Mouse (Mus musculus): ENCODE measurements around the gene Hes3. TPM values are rescaled to one million over a fixed set of nuclear protein-coding genes. Genes with fewer than 3 reads are reported as not detected.

The Hes3 gene
- polyA plus RNA-seq, 1 experiment from 2014 or later = 9.2 TPM

- Histone ChIP-seq H3K4me1 (replicated peaks) (peaks cover 53% of the 10 kb centered on the region), H3K27ac (no peak overlapping the region), H3K36me3 (peaks cover 43% of the 10 kb centered on the region), H3K4me3 (peak overlapping the region; percentile 98; the same call in 1 of the 2 replicates), H3K9me3 (no peaks in the 10 kb centered on the region), H3K27me3 (ENCODE audit: insufficient read depth, poor library complexity, severe bottlenecking) (peaks cover 35% of the 10 kb centered on the region)
- 85% methylated on average over 14 of the region's 14 CpGs for WGBS
- DNase-seq (ENCODE audit: low spot score) = no peak
Measured at GRCm38 (mm10) chr4:152298836-152299235, 7.4 kb upstream of the Hes3 start.

GRCm38 (mm10) chr4:152296874-152297861 lies 5.7 kb upstream of the Hes3 start, which contains the start of gene Icmt:
Icmt (plus strand) TSS chr4:152297227.
- peaks cover 68% of the 10 kb centered on the region for H3K4me1 ChIP-seq (replicated peaks)
- peak within 1 kb of the TSS; percentile 98 for H3K4me3 ChIP-seq
- peaks cover 27% of the 10 kb centered on the region for H3K36me3 ChIP-seq
- peak within 1 kb of the TSS; percentile 93 for H3K27ac ChIP-seq
- peak; percentile 99 for DNase-seq (ENCODE audit: low spot score)
- peaks cover 52% of the 10 kb centered on the region for H3K27me3 ChIP-seq (ENCODE audit: insufficient read depth, poor library complexity, severe bottlenecking)
- H3K9me3 ChIP-seq = no peaks in the 10 kb centered on the region
- under 1% methylated on average over 119 of the region's 119 CpGs for WGBS

- WGBS = 21% methylated on average over 8 of the region's 8 CpGs
- Histone ChIP-seq H3K4me1 (replicated peaks) (peaks cover 74% of the 10 kb centered on the region), H3K27me3 (ENCODE audit: insufficient read depth, poor library complexity, severe bottlenecking) (peaks cover 60% of the 10 kb centered on the region), H3K4me3 (peak overlapping the region; percentile 98), H3K9me3 (no peaks in the 10 kb centered on the region), H3K27ac (no peak overlapping the region), H3K36me3 (peaks cover 19% of the 10 kb centered on the region)
- no peak for DNase-seq (ENCODE audit: low spot score)
Measured at GRCm38 (mm10) chr4:152296371-152296770, 4.9 kb upstream of the Hes3 start.

- 50% methylated on average over 4 of the region's 4 CpGs for WGBS
- Histone ChIP-seq H3K4me1 (replicated peaks) (peaks cover 78% of the 10 kb centered on the region), H3K9me3 (no peaks in the 10 kb centered on the region), H3K4me3 (0 out of 2 replicates have a peak overlapping the region, but pooled peaks have one; percentile 2), H3K27me3 (ENCODE audit: insufficient read depth, poor library complexity, severe bottlenecking) (peaks cover 64% of the 10 kb centered on the region), H3K27ac (no peak overlapping the region), H3K36me3 (peaks cover 14% of the 10 kb centered on the region)
- no peak for DNase-seq (ENCODE audit: low spot score)
Measured at GRCm38 (mm10) chr4:152295916-152296315, 4.5 kb upstream of the Hes3 start.

- Histone ChIP-seq H3K9me3 (no peaks in the 10 kb centered on the region), H3K4me1 (replicated peaks) (peaks cover 91% of the 10 kb centered on the region), H3K27ac (peak overlapping the region; percentile 79; the same call in 1 of the 2 replicates), H3K4me3 (0 out of 2 replicates have a peak overlapping the region, but pooled peaks have one; percentile 9), H3K27me3 (ENCODE audit: insufficient read depth, poor library complexity, severe bottlenecking) (peaks cover 80% of the 10 kb centered on the region), H3K36me3 (no peaks in the 10 kb centered on the region)
- peak; percentile 37 for DNase-seq (ENCODE audit: low spot score)
- WGBS = 57% methylated on average over 10 of the region's 10 CpGs
Measured at GRCm38 (mm10) chr4:152294188-152294929, 2.9 kb upstream of the Hes3 start.

GRCm38 (mm10) chr4:152292102-152292765 lies 772 bp upstream of the Hes3 start:
- no peaks in the 10 kb centered on the region for H3K9me3 ChIP-seq
- H3K4me3 ChIP-seq = peak overlapping the region; percentile 11

GRCm38 (mm10) chr4:152290991-152291390 lies 471 bp downstream of the Hes3 start:
- peaks cover 98% of the 10 kb centered on the region for H3K27me3 ChIP-seq (ENCODE audit: insufficient read depth, poor library complexity, severe bottlenecking)
- H3K27ac ChIP-seq = peak overlapping the region; percentile 81
- DNase-seq (ENCODE audit: low spot score) = no peak
- 6% methylated on average over 11 of the region's 11 CpGs for WGBS
- peaks cover 90% of the 10 kb centered on the region for H3K4me1 ChIP-seq (replicated peaks)
- H3K36me3 ChIP-seq = no peaks in the 10 kb centered on the region
- no peaks in the 10 kb centered on the region for H3K9me3 ChIP-seq
- H3K4me3 ChIP-seq = peak overlapping the region; percentile 44

More at GRCm38 (mm10) chr4:152292102-152292765, 772 bp upstream of the Hes3 start:
- Histone ChIP-seq H3K27ac (peak overlapping the region; percentile 79), H3K36me3 (no peaks in the 10 kb centered on the region), H3K27me3 (ENCODE audit: insufficient read depth, poor library complexity, severe bottlenecking) (peaks cover 90% of the 10 kb centered on the region), H3K4me1 (replicated peaks) (peaks cover 88% of the 10 kb centered on the region)
- WGBS = 17% methylated on average over 12 of the region's 12 CpGs
- DNase-seq (ENCODE audit: low spot score) = peak; percentile 51

- Histone ChIP-seq H3K9me3 (no peaks in the 10 kb centered on the region), H3K36me3 (no peaks in the 10 kb centered on the region), H3K4me1 (replicated peaks) (peaks cover 90% of the 10 kb centered on the region), H3K27ac (peak overlapping the region; percentile 81), H3K4me3 (peak overlapping the region; percentile 44), H3K27me3 (ENCODE audit: insufficient read depth, poor library complexity, severe bottlenecking) (peaks cover 98% of the 10 kb centered on the region)
- peak; percentile 85 for DNase-seq (ENCODE audit: low spot score)
- WGBS = under 1% methylated on average over 39 of the region's 39 CpGs
Measured at GRCm38 (mm10) chr4:152290385-152290784, 1.1 kb downstream of the Hes3 start.

GRCm38 (mm10) chr4:152288398-152288945 lies 3.0 kb downstream of the Hes3 start:
- Histone ChIP-seq H3K27me3 (ENCODE audit: insufficient read depth, poor library complexity, severe bottlenecking) (peaks cover 98% of the 10 kb centered on the region), H3K4me1 (replicated peaks) (peaks cover 78% of the 10 kb centered on the region), H3K9me3 (no peaks in the 10 kb centered on the region), H3K27ac (peak overlapping the region; percentile 75; the same call in 1 of the 2 replicates), H3K4me3 (peak overlapping the region; percentile 42), H3K36me3 (no peaks in the 10 kb centered on the region)
- peak; percentile 77 for DNase-seq (ENCODE audit: low spot score)
- WGBS = 29% methylated on average over 18 of the region's 18 CpGs

GRCm38 (mm10) chr4:152287317-152288120 lies 3.9 kb downstream of the Hes3 start:
- H3K4me1 ChIP-seq (replicated peaks) = peaks cover 78% of the 10 kb centered on the region
- H3K4me3 ChIP-seq = peak overlapping the region; percentile 42
- DNase-seq (ENCODE audit: low spot score) = peak; percentile 15
- no peaks in the 10 kb centered on the region for H3K9me3 ChIP-seq
- peak overlapping the region; percentile 75; the same call in 1 of the 2 replicates for H3K27ac ChIP-seq
- H3K36me3 ChIP-seq = no peaks in the 10 kb centered on the region
- H3K27me3 ChIP-seq (ENCODE audit: insufficient read depth, poor library complexity, severe bottlenecking) = peaks cover 98% of the 10 kb centered on the region
- WGBS = 6% methylated on average over 19 of the region's 19 CpGs

GRCm38 (mm10) chr4:152286887-152287286 lies 4.6 kb downstream of the Hes3 start:
- peak; percentile 75 for DNase-seq (ENCODE audit: low spot score)
- Histone ChIP-seq H3K27me3 (ENCODE audit: insufficient read depth, poor library complexity, severe bottlenecking) (peaks cover 98% of the 10 kb centered on the region), H3K9me3 (no peaks in the 10 kb centered on the region), H3K36me3 (no peaks in the 10 kb centered on the region), H3K4me1 (replicated peaks) (peaks cover 78% of the 10 kb centered on the region), H3K27ac (peak overlapping the region; percentile 75; the same call in 1 of the 2 replicates), H3K4me3 (peak overlapping the region; percentile 42)
- 3% methylated on average over 26 of the region's 26 CpGs for WGBS

Data from hindbrain, embryonic 10.5 days (tissue).